Mouse (Mus musculus) heart, postnatal 4 days (tissue): Measurements from ENCODE around the gene Nup62. TPM values are rescaled to one million over a fixed set of nuclear protein-coding genes. Genes with fewer than 3 reads are reported as not detected.
A peak's percentile ranks its signal among the peaks of the same experiment; 100 is the strongest.

Experiments
- DNase-seq: peaks from one replicate; pipeline ENCODE4 v3.0.0; 2021
- total RNA-seq, 2 experiments: library from RNA; stranded (reverse); gene quantifications; 2 replicates each; pipeline ENCODE4 v1.2.3; 2021

Nup62 gene
- total RNA-seq, 2 experiments from 2014 or later = 69.3 to 69.9 TPM

DNA sequence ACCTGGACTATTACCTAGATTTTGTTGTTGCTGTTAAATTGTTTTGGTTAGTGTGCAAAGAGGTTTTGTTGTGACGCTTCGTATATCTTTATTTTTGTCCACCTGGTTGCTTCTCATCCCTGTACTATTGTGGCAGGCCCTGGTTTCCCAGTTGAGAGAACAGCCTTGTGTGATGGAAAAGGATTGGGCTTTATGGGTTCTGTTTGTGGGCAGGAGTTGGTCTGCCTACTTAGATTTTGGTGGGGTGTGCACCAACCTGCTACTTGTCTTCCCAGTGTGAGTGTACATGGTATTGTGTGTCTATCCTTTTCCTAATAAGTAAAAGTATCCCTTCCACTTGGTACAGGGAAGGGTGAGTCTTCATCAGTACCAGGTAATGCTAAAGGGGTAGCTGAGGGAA lies 3.5 kb downstream of the Nup62 start:
- peak; percentile 3 for DNase-seq

DNA sequence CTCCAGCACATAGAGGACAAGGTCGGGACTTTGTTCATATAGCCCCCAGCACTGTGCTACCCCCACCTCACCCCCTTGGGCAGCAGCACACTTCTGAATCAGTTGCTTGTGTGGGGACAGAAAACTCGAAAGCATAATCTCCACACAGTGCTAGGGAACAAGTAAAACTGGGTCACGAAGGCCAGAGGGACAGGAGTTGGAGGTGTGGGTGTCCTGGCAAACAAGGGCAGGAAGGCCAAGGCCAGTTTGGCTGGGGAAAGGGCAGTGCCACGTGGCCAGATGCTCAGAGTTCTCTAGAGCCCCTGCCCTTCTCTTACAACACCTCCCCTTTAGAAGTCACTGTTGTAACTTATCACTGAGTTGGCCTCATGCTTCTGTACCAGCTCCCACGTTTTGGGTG lies 4.0 kb downstream of the Nup62 start:
- peak; percentile 7 for DNase-seq

DNA sequence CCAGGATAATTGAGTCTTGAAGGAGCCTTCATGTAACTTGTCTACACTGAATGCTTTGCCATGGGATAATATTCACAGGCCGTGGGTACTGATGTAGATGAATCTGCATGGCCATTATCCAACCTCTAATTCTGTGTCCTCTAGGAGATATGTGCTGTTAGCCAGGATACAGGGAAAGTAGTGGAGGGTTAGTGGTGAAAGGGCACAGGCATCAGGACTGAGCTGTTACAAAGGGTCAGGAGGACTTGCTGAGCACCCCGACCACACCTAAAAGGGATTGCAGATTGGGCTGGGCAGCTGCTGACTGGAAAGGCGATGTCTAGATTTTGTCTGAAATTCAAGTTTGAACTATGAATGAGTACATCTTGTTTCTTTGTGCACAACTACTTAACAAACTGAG lies 4.6 kb downstream of the Nup62 start:
- peak; percentile 2 for DNase-seq

DNA sequence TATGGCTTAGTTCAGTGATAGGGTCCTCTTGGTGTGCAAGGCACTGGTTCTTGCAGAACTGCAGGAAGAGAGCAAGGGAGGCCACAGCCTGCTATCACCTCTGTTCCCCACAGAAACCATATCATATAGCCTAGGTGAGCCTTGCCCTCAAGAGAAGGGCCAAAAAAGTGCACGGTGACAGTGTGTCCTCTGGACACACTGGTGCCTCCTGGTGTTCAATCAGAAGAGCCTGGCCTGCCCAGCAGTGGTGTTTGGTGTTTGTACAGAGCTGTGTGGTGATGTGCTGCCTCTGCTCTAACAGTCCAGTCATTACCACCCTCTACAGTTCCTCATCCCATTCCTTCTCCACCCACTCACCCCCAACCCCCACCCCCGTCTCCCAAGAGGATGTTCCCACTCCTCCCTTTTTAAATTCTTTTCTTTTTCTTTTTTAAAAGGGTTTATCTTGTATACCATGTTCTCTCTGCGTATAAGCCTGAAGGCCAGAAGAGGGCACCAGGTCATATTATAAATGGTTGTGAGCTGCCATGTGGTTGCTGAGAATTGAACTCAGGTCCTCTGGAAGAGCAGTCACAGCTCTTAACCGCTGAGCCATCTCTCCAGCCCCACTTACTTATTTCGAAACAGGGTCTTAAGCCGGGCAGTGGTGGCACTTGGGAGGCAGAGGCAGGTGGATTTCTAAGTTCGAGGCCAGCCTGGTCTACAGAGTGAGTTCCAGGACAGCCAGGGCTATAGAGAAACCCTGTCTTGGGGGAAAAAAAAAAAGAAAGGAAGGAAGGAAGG lies 6.0 kb downstream of the Nup62 start:
- DNase-seq = peak; percentile 3

GRCm38 (mm10) chr7:44823409-44823808 lies 7.5 kb downstream of the Nup62 start:
- peak; percentile 6 for DNase-seq

- DNase-seq = peak; percentile 87
Measured at GRCm38 (mm10) chr7:44824872-44825271, 9.0 kb downstream of the Nup62 start.

- DNase-seq = no peak
Measured at GRCm38 (mm10) chr7:44826771-44827170, 10.9 kb downstream of the Nup62 start.

- no peak for DNase-seq
Measured at GRCm38 (mm10) chr7:44828706-44829105, 12.8 kb downstream of the Nup62 start.

DNA sequence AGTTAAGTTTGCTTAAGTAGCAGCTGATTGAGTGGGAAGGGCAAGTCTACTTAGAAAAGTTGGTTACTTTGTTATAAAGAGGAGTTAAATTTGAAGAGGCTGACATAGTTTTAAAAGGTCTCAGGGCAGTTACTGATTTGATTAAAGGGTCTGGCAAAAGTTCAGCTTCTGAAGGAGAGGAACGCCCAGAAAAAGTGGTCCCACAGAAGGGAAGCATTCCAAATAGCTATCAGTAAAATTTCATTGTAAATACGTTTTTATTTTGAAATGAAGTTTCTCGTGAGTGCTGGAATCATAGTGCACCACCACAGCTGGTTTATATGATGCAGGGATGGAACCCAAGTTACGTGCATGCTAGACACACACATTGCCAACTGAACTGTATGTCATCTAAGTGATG lies 16.9 kb downstream of the Nup62 start:
- DNase-seq = no peak

DNA sequence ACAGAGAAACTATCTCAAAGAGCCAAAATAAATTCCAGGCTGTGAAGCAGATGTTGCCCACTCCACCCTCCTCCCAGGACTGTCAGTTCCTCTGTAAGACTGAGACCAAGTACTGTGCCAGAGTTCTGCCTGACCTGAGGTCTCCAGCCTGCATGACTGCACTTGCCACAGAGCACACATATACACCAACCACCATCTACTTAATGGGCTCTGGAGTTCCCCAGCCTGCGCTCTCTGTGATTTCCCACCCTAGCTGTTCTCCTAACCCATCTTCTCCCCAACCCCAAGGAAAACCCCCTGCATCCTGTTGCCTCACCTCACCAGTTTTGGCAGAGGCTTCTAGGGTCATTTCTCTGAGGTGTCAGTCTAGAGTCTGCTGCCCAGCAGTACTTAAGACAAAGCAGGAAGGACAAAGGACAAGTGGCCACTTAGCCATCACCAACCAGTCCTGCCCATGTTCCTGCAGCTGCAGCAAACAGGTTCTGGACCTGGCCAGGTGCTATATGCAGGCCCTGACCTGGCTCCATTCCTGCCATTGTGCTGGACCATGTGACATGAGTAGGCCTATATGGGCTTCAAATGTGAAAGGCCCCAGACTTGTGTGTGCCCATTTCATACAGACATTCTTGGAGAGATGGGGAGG lies 19.6 kb downstream of the Nup62 start:
- no peak for DNase-seq

DNA sequence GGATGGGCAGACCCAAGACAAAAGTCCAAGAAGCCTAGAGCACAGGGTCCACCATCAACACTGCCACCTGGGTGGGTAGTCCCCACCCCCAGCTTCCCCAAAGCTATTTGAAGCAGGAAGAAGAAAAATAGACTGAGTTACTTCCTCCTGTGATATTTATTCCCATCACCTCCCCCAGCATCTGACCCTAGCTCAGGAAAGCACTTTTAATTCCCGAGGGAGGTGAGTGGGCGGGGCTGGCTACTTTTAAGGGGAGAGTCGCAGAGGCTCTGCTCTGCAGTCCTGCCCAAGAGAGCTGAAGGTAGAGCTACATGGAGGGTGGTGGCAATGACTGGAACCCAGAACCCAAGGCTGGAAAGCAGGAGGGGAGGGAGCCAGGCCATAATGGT lies 20.1 kb downstream of the Nup62 start:
- DNase-seq = no peak

DNA sequence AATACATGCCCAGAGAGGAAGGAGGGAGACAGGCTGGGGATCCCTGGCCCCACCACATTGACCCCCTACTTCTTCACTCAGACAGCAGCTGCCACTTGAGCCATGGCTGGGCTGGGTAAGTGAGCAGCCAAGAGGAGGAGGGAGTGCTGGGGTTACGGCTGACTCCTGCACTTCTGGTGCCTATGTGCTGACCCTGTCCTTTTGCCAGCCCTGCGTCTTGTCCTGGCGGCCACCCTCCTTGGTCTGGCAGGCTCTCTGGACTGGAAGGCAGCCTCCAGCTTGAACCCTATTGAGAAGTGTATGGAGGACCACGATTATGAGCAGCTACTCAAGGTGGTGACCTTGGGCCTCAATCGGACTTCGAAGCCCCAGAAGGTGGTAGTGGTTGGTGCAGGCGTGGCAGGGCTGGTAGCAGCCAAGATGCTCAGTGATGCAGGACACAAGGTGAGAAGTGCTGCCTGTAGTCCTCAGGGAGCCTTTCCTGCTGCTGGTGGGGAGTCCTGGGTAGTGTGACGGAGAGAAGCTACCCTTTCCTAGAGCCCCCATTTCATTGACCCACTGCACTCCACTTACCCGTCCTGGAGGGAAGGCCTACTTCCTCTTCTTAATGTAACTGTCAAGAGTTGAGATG lies 20.6 kb downstream of the Nup62 start:
- DNase-seq = no peak

DNA sequence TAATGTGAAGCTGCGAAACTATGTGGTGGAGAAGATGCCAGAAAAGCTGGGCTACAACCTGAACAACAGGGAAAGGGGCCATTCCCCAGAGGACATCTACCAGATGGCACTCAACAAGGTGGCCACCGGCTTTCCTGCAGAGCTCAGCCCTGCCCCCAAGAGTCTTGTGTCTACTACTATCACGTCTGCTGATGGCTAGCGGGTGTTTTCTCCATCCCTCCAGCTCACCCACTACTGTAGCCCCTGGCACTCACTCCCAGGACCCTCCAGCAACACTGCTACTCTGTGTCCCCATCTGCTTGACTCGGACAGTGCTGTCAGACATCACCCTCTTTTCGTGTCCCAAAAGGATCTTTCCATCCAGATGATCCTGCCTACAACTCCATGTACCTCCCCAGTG lies 22.2 kb downstream of the Nup62 start:
- DNase-seq = no peak

DNA sequence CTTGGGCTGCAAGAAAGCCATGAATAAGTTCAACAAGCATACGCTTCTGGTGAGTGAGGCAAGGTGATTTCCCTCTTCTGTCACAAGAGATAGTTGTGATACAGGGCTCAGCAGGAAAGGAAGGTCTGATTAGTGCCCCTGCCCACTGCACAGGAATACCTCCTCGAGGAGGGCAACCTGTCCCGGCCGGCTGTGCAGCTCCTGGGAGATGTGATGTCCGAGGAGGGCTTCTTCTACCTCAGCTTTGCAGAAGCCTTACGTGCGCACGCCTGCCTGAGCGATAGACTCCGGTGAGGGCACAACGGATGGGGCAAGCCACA lies 23.2 kb downstream of the Nup62 start:
- DNase-seq = no peak

GRCm38 (mm10) chr7:44839491-44840191 lies 23.8 kb downstream of the Nup62 start:
- peak; percentile 62 for DNase-seq

DNA sequence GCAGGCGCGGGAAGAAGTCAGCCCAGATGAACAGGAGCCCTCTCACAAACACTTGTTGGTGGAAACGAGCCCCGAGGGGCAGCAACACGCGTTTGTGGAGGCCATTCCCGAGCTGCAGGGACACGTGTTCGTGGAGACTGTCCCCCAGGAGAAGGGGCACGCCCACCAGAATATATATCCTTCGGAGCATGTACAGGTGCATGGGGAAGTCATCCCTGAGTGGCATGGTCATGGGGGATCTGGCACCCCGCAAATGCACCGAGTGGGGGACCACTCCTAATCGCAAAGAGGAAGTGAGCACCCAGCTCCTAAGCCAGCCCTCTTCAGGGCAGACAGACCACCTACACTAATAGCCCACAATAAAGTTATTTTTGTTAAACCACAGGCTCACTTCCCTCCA lies 24.5 kb downstream of the Nup62 start:
- no peak for DNase-seq

DNA sequence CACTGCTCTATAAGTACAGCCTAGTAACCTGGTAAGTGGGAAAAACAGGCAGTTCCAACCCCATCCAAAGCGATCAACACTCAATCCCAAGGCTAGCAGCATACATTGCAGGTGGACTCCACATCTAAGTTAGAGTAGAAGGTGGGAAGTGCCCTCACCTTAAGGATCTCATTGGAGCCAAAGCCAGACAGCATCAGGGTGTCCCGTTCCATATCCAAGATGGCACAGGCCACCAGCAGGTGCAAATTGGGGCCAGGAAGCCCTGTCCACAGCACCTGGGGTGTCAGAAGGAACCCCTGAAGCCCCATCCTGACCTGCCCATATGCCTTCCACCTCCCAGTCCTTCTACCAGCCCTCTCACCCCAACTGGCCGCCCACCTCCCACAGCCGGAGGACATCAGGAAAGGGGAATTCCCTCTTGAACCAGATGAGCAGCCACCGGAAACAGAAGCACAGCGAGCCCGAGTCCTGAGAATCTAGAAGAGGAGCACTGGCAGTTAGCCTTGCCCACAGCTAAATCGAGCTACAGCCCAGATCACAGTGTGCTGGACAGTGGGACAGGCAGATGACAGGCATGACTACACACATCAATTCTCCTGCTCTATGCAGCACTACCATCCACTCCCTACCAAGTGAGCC lies 26.1 kb downstream of the Nup62 start:
- no peak for DNase-seq

- no peak for DNase-seq
Measured at GRCm38 (mm10) chr7:44845006-44845405, 29.1 kb downstream of the Nup62 start.

- no peak for DNase-seq
Measured at GRCm38 (mm10) chr7:44846804-44847203, 30.9 kb downstream of the Nup62 start.

GRCm38 (mm10) chr7:44847772-44848171 lies 31.9 kb downstream of the Nup62 start:
- DNase-seq = no peak

DNA sequence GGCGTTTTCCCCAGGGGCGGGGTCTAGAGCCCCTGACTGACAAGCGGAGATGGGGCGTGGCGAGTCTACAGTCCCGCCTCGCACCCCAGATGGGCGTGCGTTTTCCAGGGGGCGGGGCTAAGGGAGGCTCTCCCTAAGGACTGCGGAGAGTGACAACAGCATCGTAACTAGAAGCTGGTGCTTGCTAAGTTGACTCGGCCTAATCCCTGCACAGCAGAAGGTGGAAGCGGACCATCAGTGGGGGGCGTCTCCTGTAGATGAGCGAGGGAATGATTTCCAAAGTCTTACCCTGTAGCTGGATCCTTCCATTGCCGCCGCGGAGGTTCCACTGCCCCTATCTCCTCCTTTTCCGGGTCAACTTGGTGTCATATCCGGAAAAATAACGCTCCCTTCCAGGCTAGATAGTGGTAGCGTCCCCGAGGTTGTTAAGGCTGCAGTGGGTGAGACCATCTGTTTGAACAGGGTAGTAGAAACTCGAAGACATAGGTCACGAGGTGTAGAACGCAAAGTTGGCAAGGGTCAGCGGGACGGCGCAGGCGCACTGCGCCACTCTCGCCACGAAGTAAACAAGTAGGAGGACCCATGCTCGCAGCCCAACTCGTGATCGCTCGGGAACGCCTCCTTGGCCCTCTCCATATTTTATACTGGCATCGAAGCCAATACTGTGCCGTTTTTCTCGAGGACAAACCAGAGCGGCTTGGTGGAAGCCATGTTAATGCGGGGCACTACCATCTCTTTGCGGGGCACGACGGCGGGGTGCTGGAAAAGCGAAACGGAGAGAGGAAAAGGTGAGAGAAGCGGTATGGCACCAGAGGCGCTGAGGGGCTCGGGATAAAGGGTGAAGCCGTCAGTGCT lies 32.9 kb downstream of the Nup62 start, which contains the start of the genes Akt1s1 and Tbc1d17:
Akt1s1 (plus strand) TSS at position 431 of the 855 bp plus-strand sequence.
Tbc1d17 (minus strand) TSS at position 519 of the 855 bp plus-strand sequence.
- DNase-seq = peak; percentile 99
